Mouse (Mus musculus) liver, postnatal 0 days (tissue): ENCODE results near the gene Mrps7.

Experiments
- CTCF ChIP-seq: sonication (generic); IDR thresholded peaks from 2 replicates; pipeline ENCODE4 v1.5.1; 2016; ENCODE audit warnings: antibody characterized with exemption, low read depth
- EP300 ChIP-seq: IDR thresholded peaks from 2 replicates; pipeline ENCODE4 v1.6.1; 2016; ENCODE audit warnings: antibody characterized with exemption, low read depth, mild to moderate bottlenecking

GRCm38 (mm10) chr11:115647459-115647858 is 43.7 kb downstream of the Mrps7 start:
- TF ChIP-seq CTCF (peak; percentile 80), EP300 (no peak)
